Mouse (Mus musculus): ENCODE results near the gene Lhx2.

The Lhx2 gene

DNA sequence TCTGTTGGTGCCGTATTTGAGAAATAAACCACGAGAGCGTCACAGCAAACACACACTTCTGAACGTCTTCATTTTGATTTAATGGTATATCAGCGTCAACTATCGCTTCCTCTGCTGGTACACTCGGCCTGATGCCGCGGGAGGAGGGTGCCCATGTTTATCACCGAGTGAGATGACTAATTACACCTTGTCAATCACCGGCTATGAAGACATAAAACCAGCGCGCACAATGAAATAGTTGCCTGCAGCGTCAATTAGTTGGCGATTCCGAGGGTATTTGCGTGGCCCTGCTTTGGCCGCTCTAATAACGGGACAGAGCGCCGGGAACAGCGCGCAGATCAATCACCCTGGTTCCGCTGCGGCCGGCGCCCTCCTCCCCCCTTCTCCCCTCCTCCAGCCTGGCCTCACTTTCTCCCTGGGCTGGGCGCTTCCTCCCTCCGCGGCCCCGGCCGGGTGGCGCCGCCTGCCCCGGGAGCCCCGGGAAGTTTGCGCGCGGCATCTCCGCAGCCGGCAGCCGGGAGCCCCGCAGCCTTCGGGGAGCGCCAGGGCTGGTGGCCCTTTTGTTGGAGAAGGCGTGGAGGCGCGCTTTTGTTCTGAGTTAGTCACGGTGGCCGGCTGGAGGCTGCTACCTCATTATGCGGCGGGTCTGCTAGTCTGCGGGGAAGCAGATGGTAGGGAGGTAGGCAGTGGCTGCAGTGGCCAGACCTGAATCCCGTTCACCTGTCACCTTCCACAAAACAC, 8.9 kb downstream of the Lhx2 start:
- DNase-seq: no peak

DNA sequence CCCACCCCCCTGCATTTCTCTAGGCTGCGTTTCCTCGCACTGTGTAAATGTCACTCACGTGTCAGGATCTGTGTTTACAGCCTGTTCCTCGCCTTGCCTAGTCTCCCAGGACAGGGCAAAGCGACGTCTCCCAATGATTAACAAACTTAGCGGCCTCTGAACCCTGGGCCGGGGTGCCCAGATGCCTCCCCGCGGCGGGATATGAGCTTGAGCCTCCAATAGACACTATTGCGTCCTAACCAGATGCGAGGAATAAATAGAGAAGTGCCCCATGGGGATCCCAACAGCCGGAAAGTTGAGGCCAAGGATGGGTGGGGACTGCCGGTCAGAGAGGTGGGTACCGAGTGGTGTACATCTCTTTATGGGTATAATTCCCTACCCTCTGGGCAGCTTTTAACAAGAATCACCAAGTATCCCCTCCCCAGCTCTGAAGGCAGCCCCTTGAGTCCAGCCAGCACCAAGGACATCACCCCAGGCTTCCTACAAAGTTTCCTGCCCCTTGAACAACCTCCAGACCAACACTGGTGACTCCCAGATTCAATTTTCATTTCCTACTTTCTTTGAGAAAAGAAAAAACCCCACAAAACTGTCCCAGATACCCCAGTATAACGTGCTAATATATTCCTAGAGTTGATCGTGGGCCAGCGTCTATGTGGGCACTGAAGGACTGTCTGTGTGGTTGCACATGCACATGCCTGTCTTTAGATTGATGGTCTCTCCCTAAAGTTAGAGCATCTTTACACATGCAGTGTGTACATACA, 9.8 kb downstream of the Lhx2 start:
- DNase-seq: no peak

DNA sequence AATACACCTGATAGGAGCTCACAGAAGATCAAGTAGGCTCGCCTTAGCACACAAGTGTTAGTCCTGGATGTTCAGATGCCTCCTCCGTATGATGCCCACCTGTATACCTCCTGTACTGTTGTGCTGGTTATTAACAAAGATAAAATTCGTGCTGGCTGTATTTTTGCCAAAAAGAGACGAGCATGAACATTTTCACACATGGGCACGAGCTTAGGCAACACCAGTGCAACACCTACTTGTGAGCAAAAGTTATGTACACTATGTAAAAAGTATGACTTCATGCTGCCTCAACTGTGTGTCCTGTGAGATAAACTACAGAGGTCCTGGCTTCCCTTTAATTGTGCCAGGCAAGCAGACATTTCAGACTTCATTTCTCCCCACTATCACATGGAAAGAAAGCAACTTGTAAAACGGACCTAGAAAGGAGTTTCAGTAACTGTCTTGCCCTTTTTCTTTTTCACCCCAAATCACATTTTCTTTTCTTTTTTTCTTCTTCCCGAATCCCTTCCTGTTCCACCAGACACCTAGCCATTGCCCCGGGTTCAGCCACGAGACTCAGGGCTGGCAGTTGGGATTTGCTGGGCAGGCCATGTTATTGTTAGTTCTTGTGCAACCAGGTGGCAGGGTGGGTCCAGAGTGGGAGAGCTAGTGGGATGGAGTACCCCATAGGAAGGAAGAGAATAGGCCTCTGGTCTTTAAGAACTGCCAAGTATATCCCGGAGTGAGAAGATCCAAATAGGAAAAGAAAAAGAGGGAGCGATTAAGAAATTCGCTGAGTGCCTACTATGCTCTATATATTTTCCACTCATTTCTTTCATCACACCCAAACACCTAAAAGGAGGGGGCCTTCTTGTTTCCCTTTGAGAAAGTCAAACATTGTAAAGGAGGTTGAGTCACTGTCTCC, 10.6 kb downstream of the Lhx2 start:
- no peak for DNase-seq

DNA sequence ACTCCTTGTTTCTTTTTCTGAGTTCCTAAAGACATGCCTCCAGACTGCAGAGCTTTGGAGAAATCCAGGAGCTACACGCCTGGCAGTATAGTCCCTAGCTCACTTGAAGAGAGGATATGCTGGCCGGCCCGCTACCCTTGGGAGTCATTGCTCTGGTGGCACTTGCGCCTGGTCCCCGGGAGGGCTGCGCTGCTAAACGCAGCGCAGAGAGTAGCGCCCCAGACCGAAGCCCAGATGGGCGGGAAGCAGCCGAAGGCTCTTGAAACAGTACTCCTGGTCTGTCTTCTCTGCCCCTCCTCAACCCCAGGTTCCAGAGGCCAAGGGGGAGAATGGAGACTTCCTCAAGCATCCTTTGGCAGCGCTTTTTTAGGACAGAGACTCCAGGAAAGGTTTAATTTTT, 11.3 kb downstream of the Lhx2 start:
- DNase-seq: no peak

DNA sequence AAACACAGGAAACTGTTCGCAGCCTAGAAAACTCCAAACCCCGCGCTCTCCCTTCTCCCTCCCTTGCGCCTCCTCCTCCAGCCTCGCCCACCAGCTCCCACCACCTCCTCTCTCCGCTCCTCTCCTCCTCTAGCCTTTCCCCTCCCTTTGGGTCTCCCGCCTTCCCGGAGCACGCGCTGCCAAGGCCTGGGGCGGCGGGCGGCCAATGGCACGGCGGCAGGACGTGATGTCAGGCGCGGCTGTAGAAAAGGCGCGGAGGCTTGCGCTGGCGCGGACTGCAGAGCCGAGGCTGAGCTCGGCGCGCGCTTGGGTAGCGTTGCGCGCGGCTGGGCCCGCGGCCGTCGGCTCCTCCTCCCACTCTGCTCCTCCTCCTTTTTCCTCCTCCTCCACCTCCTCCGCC, 11.7 kb downstream of the Lhx2 start:
- DNase-seq: peak; percentile 69 to 74

DNA sequence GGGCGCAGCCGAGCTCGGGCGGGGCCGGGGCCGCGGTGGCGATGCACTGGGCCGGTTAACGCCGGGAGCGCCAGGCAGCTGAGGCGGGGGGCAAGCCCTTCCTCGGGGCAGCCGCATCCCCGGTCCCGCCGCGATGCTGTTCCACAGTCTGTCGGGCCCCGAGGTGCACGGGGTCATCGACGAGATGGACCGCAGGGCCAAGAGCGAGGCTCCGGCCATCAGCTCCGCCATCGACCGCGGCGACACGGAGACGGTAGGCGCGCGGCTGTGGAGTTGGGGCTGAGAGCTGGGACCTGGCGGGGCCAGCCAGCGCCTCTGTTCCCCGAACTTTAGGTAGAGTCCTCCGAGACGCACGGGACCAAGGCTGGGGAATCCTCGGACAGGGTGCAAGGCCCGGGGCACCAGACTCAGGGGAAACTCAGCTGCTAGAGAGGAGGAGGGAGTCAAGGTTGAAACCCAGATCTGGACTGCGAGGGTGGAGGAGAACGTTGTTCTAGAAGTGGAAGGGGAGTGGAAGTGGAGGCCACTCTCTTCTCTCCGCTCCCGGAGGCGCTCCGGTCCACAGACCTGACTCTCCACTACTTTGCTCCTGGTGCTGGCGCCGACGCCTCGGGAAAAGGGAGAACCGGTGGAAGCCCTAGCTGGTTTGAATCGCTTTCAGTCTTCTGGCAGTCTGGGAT, 12.7 kb downstream of the Lhx2 start:
- no peak for DNase-seq

DNA sequence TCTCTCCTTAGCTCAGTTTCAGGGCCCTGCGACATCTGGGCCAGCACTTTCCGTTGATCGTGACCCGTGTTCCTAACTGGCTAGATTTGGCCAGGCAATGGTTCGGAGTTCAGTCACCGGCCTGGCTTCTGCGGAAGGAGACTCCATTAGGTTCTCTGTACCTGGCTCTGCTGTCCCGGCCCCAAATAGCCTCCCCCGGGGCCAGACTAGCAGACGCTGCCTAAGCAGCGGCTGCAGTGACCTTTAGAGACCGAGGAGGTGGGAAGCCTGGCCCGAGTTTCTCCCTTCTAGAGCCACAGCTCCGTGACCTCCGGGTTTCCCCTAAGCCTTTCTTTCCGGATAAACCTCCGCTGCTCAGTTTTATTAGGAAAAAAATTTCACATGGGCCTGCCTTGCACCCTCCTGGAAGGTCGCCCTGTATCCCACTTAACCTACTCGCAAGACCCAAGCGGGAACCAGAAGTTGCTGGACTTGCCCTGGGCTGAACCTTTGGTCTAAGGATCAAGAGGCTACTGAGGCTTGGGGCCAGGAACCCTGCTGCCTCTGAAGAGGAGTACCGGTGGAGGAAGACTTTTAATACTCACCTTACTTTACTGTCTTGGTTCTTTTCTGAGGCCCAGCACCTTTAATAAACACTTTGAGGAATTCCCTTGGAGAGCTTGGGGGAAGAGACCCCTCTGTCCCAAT, 13.4 kb downstream of the Lhx2 start:
- DNase-seq: no peak

DNA sequence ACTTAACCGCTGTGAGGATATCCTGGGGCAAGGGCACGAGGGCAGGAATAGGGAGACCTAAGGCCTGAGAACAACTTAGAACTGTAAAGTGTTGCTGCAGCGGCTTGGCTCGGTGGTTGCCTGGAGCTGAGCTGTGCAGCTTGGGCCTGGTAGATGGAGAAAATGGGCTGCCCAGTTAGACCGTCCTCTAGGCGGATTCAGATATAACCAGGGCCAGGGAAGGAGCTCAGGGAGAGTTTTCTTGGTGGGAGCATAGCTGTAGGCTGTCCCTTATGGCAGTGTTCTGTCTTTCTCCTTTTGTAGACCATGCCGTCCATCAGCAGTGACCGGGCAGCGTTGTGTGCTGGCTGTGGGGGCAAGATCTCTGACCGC, 13.9 kb downstream of the Lhx2 start:
- DNase-seq: no peak

DNA sequence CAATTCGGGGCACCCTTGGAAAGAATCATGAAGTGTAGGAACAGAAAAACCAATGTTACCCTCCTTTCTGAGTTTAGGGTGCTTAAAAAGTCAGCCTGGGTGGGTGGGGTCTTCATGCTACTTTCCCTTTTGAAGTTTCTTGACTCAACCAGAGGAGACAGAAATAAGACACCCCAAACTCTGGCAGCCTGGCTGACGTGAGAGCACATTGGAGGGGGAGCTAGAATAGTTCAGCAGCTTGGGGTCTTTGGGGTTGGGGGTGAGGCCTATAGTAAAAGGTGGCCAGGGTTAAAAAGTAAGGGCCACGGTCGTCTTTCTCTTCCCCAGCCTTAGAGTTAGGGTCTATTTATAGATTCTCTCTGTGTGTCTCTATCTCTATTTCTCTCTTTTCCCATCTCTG, 14.6 kb downstream of the Lhx2 start:
- no peak for DNase-seq

DNA sequence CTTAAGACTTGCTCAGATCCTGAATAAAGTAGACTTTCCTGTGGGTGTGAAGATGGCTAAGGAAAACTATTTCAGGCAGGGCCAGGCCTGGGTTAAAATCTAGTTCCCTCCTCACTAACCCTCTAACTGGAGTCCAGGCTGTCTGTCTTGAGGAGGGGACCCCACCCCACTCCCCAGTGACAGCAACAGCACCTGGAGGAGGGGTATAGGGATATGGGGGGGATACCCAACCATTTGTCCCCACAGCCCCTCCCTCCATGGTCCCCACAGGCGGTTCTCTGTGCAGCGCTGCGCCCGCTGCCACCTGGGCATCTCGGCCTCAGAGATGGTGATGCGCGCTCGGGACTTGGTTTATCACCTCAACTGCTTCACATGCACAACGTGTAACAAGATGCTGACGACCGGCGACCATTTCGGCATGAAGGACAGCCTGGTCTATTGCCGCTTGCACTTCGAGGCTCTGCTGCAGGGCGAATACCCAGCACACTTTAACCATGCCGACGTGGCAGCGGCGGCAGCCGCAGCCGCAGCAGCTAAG, 15.2 kb downstream of the Lhx2 start:
- DNase-seq: no peak

DNA sequence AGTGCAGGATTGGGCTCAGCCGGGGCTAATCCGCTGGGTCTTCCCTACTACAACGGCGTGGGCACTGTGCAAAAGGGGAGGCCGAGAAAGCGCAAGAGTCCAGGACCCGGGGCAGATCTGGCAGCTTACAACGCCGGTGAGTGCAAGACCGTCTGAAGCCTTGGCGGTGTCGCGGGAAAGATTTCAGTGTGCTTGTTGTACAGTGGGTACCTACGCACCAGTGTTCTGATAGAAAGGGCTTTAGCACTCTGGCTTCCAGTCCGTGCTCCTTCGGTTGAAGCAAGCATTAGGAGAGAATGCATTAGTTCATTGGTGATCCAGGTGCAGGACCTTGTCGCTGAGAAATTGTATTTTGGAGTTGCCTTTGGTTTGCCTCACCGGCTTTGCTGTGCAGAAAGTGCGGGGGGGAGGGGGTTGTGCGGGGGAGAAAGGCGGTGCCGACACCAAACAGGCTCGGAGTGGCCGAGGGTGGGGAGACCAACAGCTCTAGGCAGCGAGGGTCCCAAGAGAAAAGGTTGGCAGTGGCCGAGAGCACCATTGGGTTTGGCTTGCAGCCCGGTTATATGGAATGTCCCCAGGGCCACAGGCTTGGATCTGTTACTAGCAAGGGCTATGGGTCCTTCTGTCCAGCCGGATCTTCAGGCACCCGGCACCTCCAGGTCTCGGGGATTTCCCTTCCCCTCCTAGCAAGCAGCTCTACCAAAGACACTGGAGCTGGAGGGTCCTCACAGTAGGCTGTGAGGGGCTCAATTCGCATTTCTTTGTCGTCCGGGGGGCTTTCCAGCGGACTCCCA, 15.8 kb downstream of the Lhx2 start:
- DNase-seq: no peak

DNA sequence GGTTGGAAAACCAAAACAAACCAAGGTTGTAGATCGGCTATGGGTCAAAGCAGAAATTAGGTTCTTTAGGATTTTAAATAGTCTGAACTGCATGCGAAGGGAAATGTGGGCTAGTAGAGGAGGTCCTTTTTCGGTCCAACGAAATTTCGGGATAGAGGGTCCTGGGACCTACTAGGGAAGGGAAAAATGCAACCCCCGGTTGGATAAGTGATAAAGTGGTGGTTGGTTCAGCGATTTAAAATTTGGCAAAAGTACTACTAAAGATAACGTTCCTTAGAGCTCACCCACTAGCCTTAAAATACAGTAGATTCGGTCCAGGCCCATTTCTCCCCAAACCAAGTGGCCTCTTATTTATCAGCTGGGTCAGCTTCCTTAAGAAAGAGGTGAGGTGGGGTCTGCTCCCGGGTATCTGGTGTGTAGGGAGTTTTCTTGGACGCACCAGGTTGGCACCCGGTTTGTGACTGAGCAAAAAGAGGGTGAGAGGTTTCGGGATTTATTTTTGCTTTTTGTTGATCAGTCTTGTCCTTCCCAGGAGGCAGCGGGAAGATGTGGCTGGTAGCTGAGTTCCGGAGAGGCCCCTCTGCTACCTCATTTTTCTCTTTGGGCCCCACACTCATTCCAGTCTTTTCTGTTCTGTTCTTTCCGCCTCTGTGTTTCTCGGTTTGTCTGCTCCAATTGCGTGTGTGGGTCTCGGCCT, 16.8 kb downstream of the Lhx2 start:
- no peak for DNase-seq

DNA sequence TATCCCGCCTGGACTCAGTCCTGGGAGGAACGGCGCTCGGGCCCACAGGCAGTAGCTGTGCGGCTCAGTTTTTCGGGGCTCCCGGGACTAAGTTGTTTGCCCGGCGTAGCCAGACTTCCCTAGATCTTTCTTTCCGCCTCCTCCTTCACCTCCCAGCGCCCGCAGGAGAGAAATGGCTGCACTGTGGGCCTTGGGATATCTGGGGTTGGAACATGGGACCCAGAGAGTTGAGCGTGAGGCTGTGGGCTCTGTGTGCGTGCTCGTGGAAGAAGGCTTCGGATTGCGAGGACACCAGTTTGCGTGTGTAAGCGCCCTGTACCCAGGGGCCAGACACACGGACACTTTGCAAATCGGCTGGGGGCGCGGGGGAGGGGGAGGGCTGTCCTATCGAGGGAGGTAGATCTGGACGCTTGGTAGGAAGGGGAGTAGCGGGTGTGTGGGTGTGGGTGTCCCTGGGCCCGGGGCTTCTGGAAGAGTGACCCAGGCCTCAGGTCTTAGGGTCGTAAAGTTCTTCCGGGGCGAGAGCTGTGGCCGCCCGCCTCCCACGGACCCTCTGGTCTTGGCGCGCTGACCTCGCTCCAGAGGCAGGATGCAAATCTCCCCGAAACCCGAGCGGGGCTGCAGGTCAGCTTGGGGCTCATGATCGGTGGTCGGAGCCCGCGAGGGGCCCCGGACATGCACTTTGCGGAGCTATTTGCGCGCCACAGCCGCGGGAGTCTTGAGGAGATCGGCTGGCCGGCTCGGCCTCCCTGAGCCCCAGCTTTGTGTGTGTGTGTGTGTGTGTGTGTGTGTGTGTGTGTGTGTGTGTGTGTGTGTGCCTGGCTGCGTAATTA, 17.6 kb downstream of the Lhx2 start:
- no peak for DNase-seq

DNA sequence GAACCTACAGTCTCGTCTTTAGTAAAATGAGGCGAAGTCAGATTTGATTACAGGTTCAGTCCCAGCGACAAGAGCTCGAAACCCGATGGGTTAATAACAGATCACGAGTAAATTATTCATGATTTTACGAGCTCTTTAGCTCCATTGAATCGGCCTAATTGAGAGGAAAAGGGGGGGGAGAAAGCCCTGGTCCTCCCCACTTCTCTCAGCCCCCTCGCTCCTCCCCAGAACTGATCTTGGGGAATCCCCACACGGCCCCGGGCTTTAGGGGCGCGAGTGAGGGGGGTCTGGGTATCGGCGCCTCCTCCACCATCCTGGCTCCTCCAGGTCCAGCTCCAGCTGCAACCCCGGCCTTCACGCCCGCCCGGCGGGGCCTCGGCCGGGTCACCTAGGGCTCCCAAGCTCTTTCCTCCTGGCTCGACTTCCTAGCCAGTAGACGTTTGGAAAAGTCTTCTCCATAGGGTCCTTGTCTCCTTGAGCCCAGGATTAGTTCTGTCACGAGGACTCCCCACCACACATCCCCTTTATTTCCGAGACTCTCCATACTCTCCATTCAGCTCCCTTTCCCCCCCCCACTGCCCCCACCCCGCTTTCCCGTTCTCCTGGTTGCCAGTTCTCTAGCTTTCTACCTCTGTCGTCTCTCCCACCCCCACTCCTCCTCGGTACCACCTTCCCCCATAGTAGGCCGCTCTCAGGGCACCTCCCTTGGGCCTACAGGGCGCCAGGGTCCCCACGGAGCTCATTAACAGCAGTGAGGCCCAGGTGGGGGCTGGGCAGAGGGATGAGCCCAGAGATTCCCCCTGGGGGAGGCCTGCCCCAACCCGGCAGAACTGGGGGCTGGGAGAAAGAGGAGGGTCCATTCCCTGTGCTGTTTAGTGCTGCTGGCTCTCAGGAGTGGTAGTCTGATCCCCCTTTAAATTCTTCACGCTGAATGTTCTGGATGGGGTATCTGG, 18.5 kb downstream of the Lhx2 start:
- DNase-seq: no peak

DNA sequence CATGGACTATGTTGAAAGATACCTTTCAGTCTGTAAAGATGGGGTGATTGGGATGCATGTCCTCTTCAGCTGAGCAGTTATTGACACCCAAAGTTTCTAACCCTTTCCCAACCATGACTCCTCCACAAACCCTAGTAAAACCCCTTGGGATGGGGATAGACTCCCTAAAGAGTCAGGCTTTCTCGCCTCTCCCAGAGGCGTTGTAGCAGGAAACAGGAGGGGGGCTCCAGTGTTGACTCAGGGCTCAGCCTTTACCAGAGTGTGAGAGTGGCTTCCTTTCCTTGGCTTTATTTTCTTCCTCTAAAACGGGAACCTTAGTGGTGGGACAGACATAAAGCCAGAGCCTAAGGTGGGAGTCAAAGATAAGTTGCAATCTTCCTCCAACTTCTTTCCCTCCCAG, 19.5 kb downstream of the Lhx2 start:
- DNase-seq: no peak

DNA sequence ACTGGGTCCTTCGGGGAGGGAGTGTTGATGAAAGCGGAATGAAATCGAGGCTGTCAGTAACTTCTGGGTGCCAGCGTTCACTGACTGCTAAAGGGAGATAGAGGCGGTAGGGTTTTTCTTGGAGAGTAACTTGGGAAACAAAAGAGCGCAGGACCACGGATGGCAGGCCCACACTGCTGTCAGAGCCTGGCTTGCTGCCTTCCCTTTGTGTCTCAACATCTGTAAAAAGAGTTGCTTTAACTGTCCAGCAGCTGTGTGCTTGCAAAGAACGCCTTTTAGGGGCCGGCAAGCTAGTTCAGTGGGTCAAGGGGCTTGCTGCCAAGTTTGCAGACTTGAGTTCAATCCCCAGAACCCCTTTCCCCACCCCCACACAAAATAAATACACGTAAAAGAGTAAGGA, 20.1 kb downstream of the Lhx2 start:
- DNase-seq: no peak

DNA sequence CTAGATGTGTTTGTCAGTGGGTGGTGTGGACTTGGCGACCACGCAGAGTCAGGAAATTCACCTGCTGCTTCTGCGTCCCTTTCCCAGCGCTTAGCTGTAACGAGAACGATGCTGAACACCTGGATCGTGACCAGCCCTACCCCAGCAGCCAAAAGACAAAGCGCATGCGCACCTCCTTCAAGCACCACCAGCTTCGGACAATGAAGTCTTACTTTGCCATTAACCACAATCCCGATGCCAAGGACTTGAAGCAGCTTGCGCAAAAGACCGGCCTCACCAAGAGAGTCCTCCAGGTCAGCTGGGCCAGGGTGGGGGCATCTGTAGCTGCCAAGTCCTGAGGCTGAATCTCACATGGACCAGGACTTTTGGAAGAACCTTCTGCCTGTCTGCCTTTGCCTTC, 20.7 kb downstream of the Lhx2 start:
- peak; percentile 79 to 84 for DNase-seq

DNA sequence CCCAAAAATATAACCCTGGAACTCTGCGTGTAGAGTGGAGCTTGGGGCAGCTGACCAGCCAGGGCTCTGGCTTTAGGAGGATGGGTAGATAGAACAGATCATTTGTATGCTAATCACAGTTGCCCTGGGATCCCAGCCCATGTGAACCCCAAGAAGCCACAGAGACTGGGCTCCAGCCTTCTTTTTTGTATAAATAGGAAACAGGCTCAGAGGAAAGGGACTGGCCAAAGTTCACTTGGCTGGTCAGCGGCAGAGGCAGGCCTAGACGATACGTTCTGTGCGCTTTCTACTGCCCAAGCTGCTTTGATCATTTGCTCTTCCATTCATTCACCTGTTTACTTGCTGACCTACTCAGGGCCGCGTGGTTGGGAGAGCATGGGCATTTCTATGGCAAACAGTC, 27.1 kb downstream of the Lhx2 start:
- no peak for DNase-seq

All from lung, adult 18-20 months (tissue).